Mouse (Mus musculus): ENCODE data around the gene Slc44a5.

Gene Slc44a5

GRCm38 (mm10) chr3:154174031-154174430, 200.8 kb downstream of the Slc44a5 start:
- DNase-seq, result no peak

GRCm38 (mm10) chr3:154174766-154175165, 201.5 kb downstream of the Slc44a5 start:
- DNase-seq, result no peak

- no peak for DNase-seq
Measured at GRCm38 (mm10) chr3:154177665-154178305, 204.5 kb downstream of the Slc44a5 start.

GRCm38 (mm10) chr3:154179423-154179920, 206.2 kb downstream of the Slc44a5 start:
- no peak for DNase-seq

- DNase-seq, result no peak
Measured at GRCm38 (mm10) chr3:154182987-154183386, 209.8 kb downstream of the Slc44a5 start.

- no peak for DNase-seq
Measured at GRCm38 (mm10) chr3:154183957-154184356, 210.7 kb downstream of the Slc44a5 start.

GRCm38 (mm10) chr3:154188668-154189067, 215.4 kb downstream of the Slc44a5 start:
- DNase-seq, result no peak

GRCm38 (mm10) chr3:154192328-154193030, 219.2 kb downstream of the Slc44a5 start:
- no peak for DNase-seq

GRCm38 (mm10) chr3:154193189-154193840, 220.1 kb downstream of the Slc44a5 start:
- no peak for DNase-seq

GRCm38 (mm10) chr3:154200422-154200828, 227.2 kb downstream of the Slc44a5 start:
- no peak for DNase-seq

GRCm38 (mm10) chr3:154201796-154202195, 228.6 kb downstream of the Slc44a5 start:
- DNase-seq, result no peak

GRCm38 (mm10) chr3:154202383-154202782, 229.1 kb downstream of the Slc44a5 start:
- no peak for DNase-seq

GRCm38 (mm10) chr3:154208479-154208878, 235.2 kb downstream of the Slc44a5 start:
- no peak for DNase-seq

GRCm38 (mm10) chr3:154209201-154209754, 236.0 kb downstream of the Slc44a5 start:
- no peak for DNase-seq

GRCm38 (mm10) chr3:154209776-154210430, 236.7 kb downstream of the Slc44a5 start:
- no peak for DNase-seq

- no peak for DNase-seq
Measured at GRCm38 (mm10) chr3:154210431-154211055, 237.3 kb downstream of the Slc44a5 start.

GRCm38 (mm10) chr3:154212551-154212950, 239.3 kb downstream of the Slc44a5 start:
- no peak for DNase-seq

- DNase-seq, result no peak
Measured at GRCm38 (mm10) chr3:154215309-154215708, 242.1 kb downstream of the Slc44a5 start.

- DNase-seq, result no peak
Measured at GRCm38 (mm10) chr3:154215779-154216178, 242.5 kb downstream of the Slc44a5 start.

GRCm38 (mm10) chr3:154222141-154222591, 248.9 kb downstream of the Slc44a5 start:
- no peak for DNase-seq

GRCm38 (mm10) chr3:154222688-154223087, 249.5 kb downstream of the Slc44a5 start:
- no peak for DNase-seq

- peak; percentile 54 for DNase-seq
Measured at GRCm38 (mm10) chr3:154226100-154226752, 253.0 kb downstream of the Slc44a5 start.
